Mouse (Mus musculus) left cerebral cortex, adult 9 months (tissue): ENCODE results near the gene Cbx6.
A peak's percentile ranks its signal among the peaks of the same experiment; 100 is the strongest.
"Not testable (repeated sequence)": the region's sequence is repeated elsewhere in the genome, so short reads cannot be mapped to it uniquely, and the experiment has no call there.

Source experiments
- DNase-seq, 2 experiments: peaks; one replicate each; pipeline ENCODE4 v3.0.0; 2022; ENCODE audit warnings: low spot score in 2 of 2

The Cbx6 gene

GRCm38 (mm10) chr15:79830388-79830787 lies 4.1 kb downstream of the Cbx6 start:
- DNase-seq = peak in 1 of 2 experiments; percentile 87

- DNase-seq = no peak
These were observed 5.1 kb downstream of the Cbx6 start for GRCm38 (mm10) chr15:79829431-79829830.

GRCm38 (mm10) chr15:79828366-79829035 lies 6.0 kb downstream of the Cbx6 start:
- DNase-seq = no peak

- DNase-seq = no peak
These were observed 6.7 kb downstream of the Cbx6 start for GRCm38 (mm10) chr15:79827778-79828210.

GRCm38 (mm10) chr15:79827061-79827777 lies 7.3 kb downstream of the Cbx6 start:
- no peak for DNase-seq

GRCm38 (mm10) chr15:79826221-79826935 lies 8.1 kb downstream of the Cbx6 start:
- no peak for DNase-seq

- peak in 1 of 2 experiments; percentile 43 for DNase-seq
These were observed 9.2 kb downstream of the Cbx6 start for GRCm38 (mm10) chr15:79825146-79825825.

GRCm38 (mm10) chr15:79823588-79824280 lies 10.8 kb downstream of the Cbx6 start:
- DNase-seq = no peak

- DNase-seq = no peak
These were observed 12.0 kb downstream of the Cbx6 start for GRCm38 (mm10) chr15:79822265-79823199.

GRCm38 (mm10) chr15:79818325-79818724 lies 16.2 kb downstream of the Cbx6 start:
- no peak for DNase-seq

GRCm38 (mm10) chr15:79813666-79814258 lies 20.7 kb downstream of the Cbx6 start:
- DNase-seq = no peak

GRCm38 (mm10) chr15:79812840-79813239 lies 21.6 kb downstream of the Cbx6 start:
- not testable (repeated sequence) for DNase-seq

GRCm38 (mm10) chr15:79810997-79811396 lies 23.5 kb downstream of the Cbx6 start:
- DNase-seq = no peak

GRCm38 (mm10) chr15:79810061-79810460 lies 24.4 kb downstream of the Cbx6 start:
- DNase-seq = no peak

GRCm38 (mm10) chr15:79808658-79809057 lies 25.8 kb downstream of the Cbx6 start:
- no peak for DNase-seq

GRCm38 (mm10) chr15:79808114-79808513 lies 26.4 kb downstream of the Cbx6 start:
- peak in 1 of 2 experiments; percentile 53 for DNase-seq

- DNase-seq = no peak
These were observed 27.4 kb downstream of the Cbx6 start for GRCm38 (mm10) chr15:79807050-79807449.

GRCm38 (mm10) chr15:79805246-79805645 lies 29.2 kb downstream of the Cbx6 start:
- DNase-seq = no peak

GRCm38 (mm10) chr15:79804352-79805071 lies 30.0 kb downstream of the Cbx6 start, which contains the start of gene Nptxr:
Gene Nptxr, minus strand, starts transcription at chr15:79804766.
- peak in 1 of 2 experiments; percentile 71 for DNase-seq
